Mouse (Mus musculus): ENCODE results near the gene Scnn1b. TPM values are rescaled to one million over a fixed set of nuclear protein-coding genes. Genes with fewer than 3 reads are reported as not detected.

The Scnn1b gene
- 0.15 and 0.19 TPM in 2 replicates for polyA plus RNA-seq (2012; rRNA removed)

- peak; percentile 8 for DNase-seq (ENCODE audit: low read depth)
- TF ChIP-seq CTCF (IDR thresholded peaks at IDR 0.05; ENCODE audit: borderline replicate concordance, extremely low read depth, insufficient read depth, insufficient read length) (no peak), POLR2A (IDR thresholded peaks at IDR 0.05; ENCODE audit: borderline replicate concordance, extremely low read depth, insufficient read depth, insufficient read length, poor library complexity, severe bottlenecking) (no peak)
Observed at GRCm38 (mm10) chr7:121864858-121865585, at the start of gene Scnn1b. TSS of gene Scnn1b (plus strand) at chr7:121865038.

GRCm38 (mm10) chr7:121821632-121822031, 43.2 kb upstream of the Scnn1b start:
- no peak for TF ChIP-seq POLR2A (IDR thresholded peaks at IDR 0.05; ENCODE audit: borderline replicate concordance, extremely low read depth, insufficient read depth, insufficient read length, poor library complexity, severe bottlenecking)
- DNase-seq (ENCODE audit: low read depth): no peak

GRCm38 (mm10) chr7:121828481-121828880, 36.4 kb upstream of the Scnn1b start:
- DNase-seq (ENCODE audit: low read depth): no peak
- TF ChIP-seq CTCF (IDR thresholded peaks at IDR 0.05; ENCODE audit: borderline replicate concordance, extremely low read depth, insufficient read depth, insufficient read length) (no peak), POLR2A (IDR thresholded peaks at IDR 0.05; ENCODE audit: borderline replicate concordance, extremely low read depth, insufficient read depth, insufficient read length, poor library complexity, severe bottlenecking) (no peak)

- TF ChIP-seq CTCF (IDR thresholded peaks at IDR 0.05; ENCODE audit: borderline replicate concordance, extremely low read depth, insufficient read depth, insufficient read length) (peak; percentile 20; the same call in 1 of the 2 replicates), POLR2A (IDR thresholded peaks at IDR 0.05; ENCODE audit: borderline replicate concordance, extremely low read depth, insufficient read depth, insufficient read length, poor library complexity, severe bottlenecking) (no peak)
- DNase-seq (ENCODE audit: low read depth): no peak
Observed at GRCm38 (mm10) chr7:121835392-121835791, 29.4 kb upstream of the Scnn1b start.

GRCm38 (mm10) chr7:121836827-121837226, 28.0 kb upstream of the Scnn1b start:
- DNase-seq (ENCODE audit: low read depth): no peak
- TF ChIP-seq POLR2A (IDR thresholded peaks at IDR 0.05; ENCODE audit: borderline replicate concordance, extremely low read depth, insufficient read depth, insufficient read length, poor library complexity, severe bottlenecking): no peak

GRCm38 (mm10) chr7:121840810-121841209, 24.0 kb upstream of the Scnn1b start:
- peak; percentile 14 for DNase-seq (ENCODE audit: low read depth)
- no peak for TF ChIP-seq CTCF (IDR thresholded peaks at IDR 0.05; ENCODE audit: borderline replicate concordance, extremely low read depth, insufficient read depth, insufficient read length)
- no peak for TF ChIP-seq POLR2A (IDR thresholded peaks at IDR 0.05; ENCODE audit: borderline replicate concordance, extremely low read depth, insufficient read depth, insufficient read length, poor library complexity, severe bottlenecking)

GRCm38 (mm10) chr7:121842234-121842633, 22.6 kb upstream of the Scnn1b start:
- DNase-seq (ENCODE audit: low read depth): no peak
- TF ChIP-seq POLR2A (IDR thresholded peaks at IDR 0.05; ENCODE audit: borderline replicate concordance, extremely low read depth, insufficient read depth, insufficient read length, poor library complexity, severe bottlenecking) (no peak), CTCF (IDR thresholded peaks at IDR 0.05; ENCODE audit: borderline replicate concordance, extremely low read depth, insufficient read depth, insufficient read length) (no peak)

GRCm38 (mm10) chr7:121845964-121846363, 18.9 kb upstream of the Scnn1b start:
- no peak for DNase-seq (ENCODE audit: low read depth)
- TF ChIP-seq CTCF (IDR thresholded peaks at IDR 0.05; ENCODE audit: borderline replicate concordance, extremely low read depth, insufficient read depth, insufficient read length) (no peak), POLR2A (IDR thresholded peaks at IDR 0.05; ENCODE audit: borderline replicate concordance, extremely low read depth, insufficient read depth, insufficient read length, poor library complexity, severe bottlenecking) (no peak)

GRCm38 (mm10) chr7:121848537-121849168, 16.2 kb upstream of the Scnn1b start:
- no peak for DNase-seq (ENCODE audit: low read depth)
- TF ChIP-seq CTCF (IDR thresholded peaks at IDR 0.05; ENCODE audit: borderline replicate concordance, extremely low read depth, insufficient read depth, insufficient read length) (no peak), POLR2A (IDR thresholded peaks at IDR 0.05; ENCODE audit: borderline replicate concordance, extremely low read depth, insufficient read depth, insufficient read length, poor library complexity, severe bottlenecking) (no peak)

GRCm38 (mm10) chr7:121857177-121857884, 7.5 kb upstream of the Scnn1b start:
- TF ChIP-seq POLR2A (IDR thresholded peaks at IDR 0.05; ENCODE audit: borderline replicate concordance, extremely low read depth, insufficient read depth, insufficient read length, poor library complexity, severe bottlenecking) (no peak), CTCF (IDR thresholded peaks at IDR 0.05; ENCODE audit: borderline replicate concordance, extremely low read depth, insufficient read depth, insufficient read length) (no peak)

GRCm38 (mm10) chr7:121858939-121859338, 5.9 kb upstream of the Scnn1b start:
- DNase-seq (ENCODE audit: low read depth): no peak
- TF ChIP-seq POLR2A (IDR thresholded peaks at IDR 0.05; ENCODE audit: borderline replicate concordance, extremely low read depth, insufficient read depth, insufficient read length, poor library complexity, severe bottlenecking) (no peak), CTCF (IDR thresholded peaks at IDR 0.05; ENCODE audit: borderline replicate concordance, extremely low read depth, insufficient read depth, insufficient read length) (no peak)

More at GRCm38 (mm10) chr7:121857177-121857884, 7.5 kb upstream of the Scnn1b start:
- DNase-seq (ENCODE audit: low read depth): no peak
